Mouse (Mus musculus) ES-Bruce4 (cell line): Measurements from ENCODE around the gene Plppr5.

ENCODE experiments used
- CTCF ChIP-seq: IDR thresholded peaks from one replicate; pipeline ENCODE4 v1.8.1; 2011; ENCODE audit warnings: low read depth, low read length
- POLR2A ChIP-seq: IDR thresholded peaks from one replicate; pipeline ENCODE4 v1.8.1; 2011; ENCODE audit warnings: low read length; ENCODE audit not compliant: insufficient read depth

GRCm38 (mm10) chr3:117602404-117602803 lies 27.8 kb downstream of the Plppr5 start:
- TF ChIP-seq CTCF = no peak
- no peak for TF ChIP-seq POLR2A
